Mouse (Mus musculus) liver, embryonic 14.5 days (tissue): Measurements from ENCODE around the gene Gtse1. TPM values are rescaled to one million over a fixed set of nuclear protein-coding genes. Genes with fewer than 3 reads are reported as not detected.

Source experiments
- ATAC-seq: fragments of 200-750 bp; cut with Nextera tagmentation; 2 replicates; pipeline ENCODE4 v1.8.0; 2017; ENCODE audit warnings: moderate number of reproducible peaks, mild to moderate bottlenecking, moderate library complexity; ENCODE audit not compliant: insufficient read depth
- DNase-seq, 3 experiments: peaks; one replicate each; pipeline ENCODE4 v3.0.0-alpha.2; 2012 to 2013; ENCODE audit warnings: low read depth in 3 of 3, low spot score in 3 of 3
- H3K27ac ChIP-seq: fragments of 300-500 bp; sonication (generic); 2 replicates; pipeline ENCODE4 v1.5.1; 2014; ENCODE audit warnings: moderate library complexity, mild to moderate bottlenecking, control low read depth, inconsistent platforms
- H3K27me3 ChIP-seq: fragments of 300-500 bp; sonication (generic); 2 replicates; pipeline ENCODE4 v1.6.1; 2014; ENCODE audit warnings: mild to moderate bottlenecking, low read length, moderate library complexity; ENCODE audit not compliant: control insufficient read depth, insufficient read depth
- H3K36me3 ChIP-seq: fragments of 300-500 bp; sonication (generic); replicated peaks from 2 replicates; pipeline ENCODE4 v1.6.1; 2014; ENCODE audit warnings: low read depth; ENCODE audit not compliant: control insufficient read depth, insufficient read depth
- H3K4me1 ChIP-seq, 2 experiments: fragments of 200-500 bp in 1 of 2; fragments of 300-500 bp in 1 of 2; sonication (generic) in 1 of 2; replicated peaks; 2 replicates each; pipeline ENCODE4 v1.6.1; 2012 to 2014; ENCODE audit warnings: antibody characterized with exemption in 1 of 2, inconsistent platforms in 1 of 2, low read length in 1 of 2; ENCODE audit not compliant: control insufficient read depth in 2 of 2, insufficient read depth in 2 of 2
- H3K4me2 ChIP-seq: fragments of 300-500 bp; sonication (generic); 2 replicates; pipeline ENCODE4 v1.6.1; 2014; ENCODE audit warnings: low read depth, mild to moderate bottlenecking, control low read depth, moderate library complexity
- H3K4me3 ChIP-seq, 2 experiments: fragments of 200-500 bp in 1 of 2; fragments of 300-500 bp in 1 of 2; sonication (generic) in 1 of 2; 2 replicates each; pipeline ENCODE4 v1.5.1; 2012 to 2014; ENCODE audit warnings: low read depth in 2 of 2, low read length in 2 of 2, mild to moderate bottlenecking in 2 of 2, control low read depth in 1 of 2, inconsistent platforms in 1 of 2, moderate library complexity in 1 of 2; ENCODE audit not compliant: insufficient read depth in 1 of 2
- H3K9ac ChIP-seq: fragments of 300-500 bp; sonication (generic); replicated peaks from 2 replicates; pipeline ENCODE4 v1.6.1; 2014; ENCODE audit warnings: mild to moderate bottlenecking, control low read depth, moderate library complexity
- H3K9me3 ChIP-seq: fragments of 300-500 bp; sonication (generic); 2 replicates; pipeline ENCODE4 v1.6.1; 2016; ENCODE audit warnings: low read length, mixed read lengths; ENCODE audit not compliant: control insufficient read depth
- CTCF ChIP-seq: IDR thresholded peaks from 2 replicates; pipeline ENCODE4 v1.5.1; 2016; ENCODE audit warnings: antibody characterized with exemption, low read depth, control low read depth
- EP300 ChIP-seq: IDR thresholded peaks from 2 replicates; pipeline ENCODE4 v1.6.1; 2016; ENCODE audit warnings: antibody characterized with exemption, low read depth
- WGBS: fragments of 180-500 bp; shearing (Covaris S2); extraction: QIAGEN DNeasy Blood & Tissue Kit; methylation state at CpG from one replicate; pipeline ENCODE4 v1.1.7; 2014; ENCODE audit not compliant: insufficient replicate concordance; 5-methylcytosine and 5-hydroxymethylcytosine counted together
- polyA plus RNA-seq, 2 experiments: library from polyadenylated mRNA; depleted of rRNA in 1 of 2; stranded (reverse) in 1 of 2; unstranded in 1 of 2; fragments of >200 nt; fragmentation: Nextera tagmentation in 1 of 2; extraction: Ambion mirVana in 1 of 2; gene quantifications; 2 replicates each; pipeline versions ENCODE4 v1.2.1 to v1.2.3; 2012 to 2014

Gtse1 gene
- polyA plus RNA-seq, 2 experiments: 20.6 to 21.1 TPM

- 53% methylated on average over 5 of the region's 5 CpGs for WGBS
- TF ChIP-seq CTCF (no peak), EP300 (no peak)
- H3K36me3 ChIP-seq: no peaks in the 10 kb centered on the region
- no peaks in the 10 kb centered on the region for H3K9me3 ChIP-seq
- ATAC-seq (no peak), DNase-seq (no peak)
- no peaks in the 10 kb centered on the region for H3K27me3 ChIP-seq
- peaks cover 9 to 23% of the 10 kb centered on the region in 2 experiments for H3K4me1 ChIP-seq
- H3K4me2 ChIP-seq: no peak overlapping the region; the same call in 1 of the 2 replicates
- H3K27ac ChIP-seq: no peak overlapping the region
- H3K4me3 ChIP-seq: no peak overlapping the region
- no peak overlapping the region for H3K9ac ChIP-seq
These were observed 30.1 kb upstream of the Gtse1 start for GRCm38 (mm10) chr15:85829470-85829869.

GRCm38 (mm10) chr15:85831954-85832590 lies 27.5 kb upstream of the Gtse1 start, which contains the start of gene Ttc38:
Gene Ttc38, plus strand, starts transcription at chr15:85832306.
- WGBS: 2% methylated on average over 27 of the region's 27 CpGs
- peak within 1 kb of the TSS; percentile 60 to 65 for H3K4me3 ChIP-seq
- TF ChIP-seq EP300 (no peak), CTCF (peak; percentile 4; the same call in 1 of the 2 replicates)
- peaks cover 5 to 17% of the 10 kb centered on the region in 2 experiments for H3K4me1 ChIP-seq
- H3K9ac ChIP-seq: peak within 1 kb of the TSS; percentile 49; the same call in 1 of the 2 replicates
- H3K27me3 ChIP-seq: no peaks in the 10 kb centered on the region
- peak within 1 kb of the TSS; percentile 63 for H3K4me2 ChIP-seq
- H3K36me3 ChIP-seq: no peaks in the 10 kb centered on the region
- peak; percentile 89 for ATAC-seq
- H3K9me3 ChIP-seq: no peaks in the 10 kb centered on the region
- peak; percentile 48 to 61 (median 58) for DNase-seq
- H3K27ac ChIP-seq: no peak within 1 kb of the TSS; the same call in 1 of the 2 replicates

- H3K27me3 ChIP-seq: no peaks in the 10 kb centered on the region
- peak overlapping the region; percentile 63 for H3K4me2 ChIP-seq
- TF ChIP-seq CTCF (no peak), EP300 (no peak)
- peaks cover 3 to 14% of the 10 kb centered on the region in 2 experiments; a peak in 1 of 4 replicates for H3K4me1 ChIP-seq
- ATAC-seq (no peak), DNase-seq (no peak)
- peak overlapping the region; percentile 49; the same call in 1 of the 2 replicates for H3K9ac ChIP-seq
- no peaks in the 10 kb centered on the region for H3K9me3 ChIP-seq
- H3K27ac ChIP-seq: no peak overlapping the region
- H3K36me3 ChIP-seq: no peaks in the 10 kb centered on the region
- 42% methylated on average over 8 of the region's 8 CpGs for WGBS
- peak overlapping the region; percentile 60 to 65 for H3K4me3 ChIP-seq
These were observed 26.9 kb upstream of the Gtse1 start for GRCm38 (mm10) chr15:85832599-85832998.

GRCm38 (mm10) chr15:85835335-85835734 lies 24.2 kb upstream of the Gtse1 start:
- H3K4me1 ChIP-seq: peaks cover 3% of the 10 kb centered on the region in 2 experiments; a peak in 1 of 4 replicates
- no peaks in the 10 kb centered on the region for H3K27me3 ChIP-seq
- no peak for ATAC-seq
- no peak overlapping the region for H3K4me3 ChIP-seq
- DNase-seq: no peak
- no peaks in the 10 kb centered on the region for H3K9me3 ChIP-seq
- no peak overlapping the region for H3K27ac ChIP-seq
- 45% methylated on average over 3 of the region's 3 CpGs for WGBS
- H3K36me3 ChIP-seq: no peaks in the 10 kb centered on the region
- TF ChIP-seq CTCF (peak; percentile 59), EP300 (no peak)
- no peak overlapping the region for H3K9ac ChIP-seq
- H3K4me2 ChIP-seq: no peak overlapping the region

GRCm38 (mm10) chr15:85836887-85837286 lies 22.7 kb upstream of the Gtse1 start:
- no peak for TF ChIP-seq CTCF
- no peak for TF ChIP-seq EP300
- Histone ChIP-seq H3K4me2 (no peak overlapping the region), H3K4me3 (no peak overlapping the region), H3K36me3 (no peaks in the 10 kb centered on the region), H3K27me3 (no peaks in the 10 kb centered on the region), H3K4me1 (peaks cover 3 to 4% of the 10 kb centered on the region in 2 experiments; a peak in 1 of 4 replicates), H3K9ac (no peak overlapping the region), H3K27ac (no peak overlapping the region), H3K9me3 (no peaks in the 10 kb centered on the region)
- ATAC-seq: no peak
- WGBS: 55% methylated on average over 5 of the region's 5 CpGs
- DNase-seq: no peak
